Mouse (Mus musculus): ENCODE measurements at regions not wholly inside any gene's neighbourhood (a gene's known extent, or its start where the extent isn't known, plus 50 kb on each side); places are given as distances from the start of the nearest gene placed in this dataset.

- POLR2A ChIA-PET: interaction anchor here in 1 of 4 experiments (0.6 to 1.2 kb wide), 3 partner anchors 11 to 150 kb away, joined by 3 read pairs; no protein-coding TSS in a partner anchor
- CTCF ChIA-PET: interaction anchor here in 2 of 4 experiments (0.6 kb wide), 2 partner anchors 225 to 242 kb away, joined by 3 to 8 read pairs; no protein-coding TSS in a partner anchor
Observed at GRCm38 (mm10) chr4:9019241-9020110, 780.6 kb upstream of the Car8 start.

GRCm38 (mm10) chr4:9018236-9018635 lies 779.4 kb upstream of the Car8 start:
- ChIA-PET CTCF (no interaction called here), POLR2A (no interaction called here)

- CTCF ChIA-PET: no interaction called here
- POLR2A ChIA-PET: interaction anchor here in 1 of 4 experiments (1.0 kb wide), 1 partner anchor 58 kb away, joined by 5 read pairs; no protein-coding TSS in a partner anchor
Observed at GRCm38 (mm10) chr4:9016504-9017040, 777.7 kb upstream of the Car8 start.

- ChIA-PET CTCF (interaction anchor here in 1 of 4 experiments (0.8 kb wide), 1 partner anchor 12 kb away, joined by 3 read pairs; no protein-coding TSS in a partner anchor), POLR2A (interaction anchor here in 2 of 4 experiments (0.9 to 1.0 kb wide), 2 partner anchors 57 to 119 kb away, joined by 4 to 5 read pairs; no protein-coding TSS in a partner anchor)
Observed at GRCm38 (mm10) chr4:9015528-9016503, 777.0 kb upstream of the Car8 start.

GRCm38 (mm10) chr4:9014986-9015385 lies 776.1 kb upstream of the Car8 start:
- POLR2A ChIA-PET: interaction anchor here in 1 of 4 experiments (0.9 kb wide), 1 partner anchor 118 kb away, joined by 4 read pairs; no protein-coding TSS in a partner anchor

GRCm38 (mm10) chr4:9012787-9013186 lies 773.9 kb upstream of the Car8 start:
- POLR2A ChIA-PET: no interaction called here

More at GRCm38 (mm10) chr4:9014986-9015385, 776.1 kb upstream of the Car8 start:
- CTCF ChIA-PET: interaction anchor here in 1 of 4 experiments (0.8 kb wide), 1 partner anchor 12 kb away, joined by 3 read pairs; no protein-coding TSS in a partner anchor

GRCm38 (mm10) chr4:9011952-9012351 lies 773.1 kb upstream of the Car8 start:
- CTCF ChIA-PET: interaction anchor here in 1 of 4 experiments (0.7 to 0.8 kb wide), 2 partner anchors 16 to 85 kb away, joined by 3 read pairs; no protein-coding TSS in a partner anchor
- POLR2A ChIA-PET: interaction anchor here in 1 of 4 experiments (0.6 kb wide), 1 partner anchor 1806 kb away, joined by 3 read pairs; no protein-coding TSS in a partner anchor

More at GRCm38 (mm10) chr4:9012787-9013186, 773.9 kb upstream of the Car8 start:
- CTCF ChIA-PET: interaction anchor here in 1 of 4 experiments (0.7 to 0.8 kb wide), 2 partner anchors 15 to 84 kb away, joined by 3 read pairs; no protein-coding TSS in a partner anchor

GRCm38 (mm10) chr4:9011129-9011518 lies 772.3 kb upstream of the Car8 start:
- CTCF ChIA-PET: interaction anchor here in 2 of 4 experiments (0.6 to 0.7 kb wide), 2 partner anchors 70 to 212 kb away, joined by 3 read pairs; no protein-coding TSS in a partner anchor
- POLR2A ChIA-PET: interaction anchor here in 1 of 4 experiments (0.6 kb wide), 1 partner anchor 1805 kb away, joined by 3 read pairs; no protein-coding TSS in a partner anchor

GRCm38 (mm10) chr4:9010381-9011128 lies 771.7 kb upstream of the Car8 start:
- ChIA-PET POLR2A (no interaction called here), CTCF (no interaction called here)

- ChIA-PET POLR2A (no interaction called here), CTCF (no interaction called here)
Observed at GRCm38 (mm10) chr4:9009656-9010055, 770.8 kb upstream of the Car8 start.

GRCm38 (mm10) chr4:9005938-9006626 lies 767.2 kb upstream of the Car8 start:
- ChIA-PET POLR2A (no interaction called here), CTCF (no interaction called here)

GRCm38 (mm10) chr4:9003891-9004290 lies 765.0 kb upstream of the Car8 start:
- ChIA-PET CTCF (no interaction called here), POLR2A (no interaction called here)

- CTCF ChIA-PET: no interaction called here
- POLR2A ChIA-PET: no interaction called here
Observed at GRCm38 (mm10) chr4:9002380-9002779, 763.5 kb upstream of the Car8 start.

GRCm38 (mm10) chr4:8998606-8999005 lies 759.8 kb upstream of the Car8 start:
- CTCF ChIA-PET: no interaction called here

GRCm38 (mm10) chr4:8992171-8992570 lies 753.3 kb upstream of the Car8 start:
- CTCF ChIA-PET: no interaction called here
- POLR2A ChIA-PET: interaction anchor here in 1 of 4 experiments (0.8 kb wide), 1 partner anchor 447 kb away, joined by 6 read pairs; no protein-coding TSS in a partner anchor

More at GRCm38 (mm10) chr4:8998606-8999005, 759.8 kb upstream of the Car8 start:
- POLR2A ChIA-PET: no interaction called here

GRCm38 (mm10) chr4:8990551-8990950 lies 751.7 kb upstream of the Car8 start:
- ChIA-PET POLR2A (no interaction called here), CTCF (interaction anchor here in 1 of 4 experiments (1.2 kb wide), 1 partner anchor 37 kb away, joined by 4 read pairs; no protein-coding TSS in a partner anchor)

GRCm38 (mm10) chr4:8989614-8990013 lies 750.8 kb upstream of the Car8 start:
- POLR2A ChIA-PET: no interaction called here
- CTCF ChIA-PET: no interaction called here

- ChIA-PET POLR2A (no interaction called here), CTCF (no interaction called here)
Observed at GRCm38 (mm10) chr4:8989110-8989509, 750.3 kb upstream of the Car8 start.

All from embryonic stem cell, embryonic (primary cell).